Mouse (Mus musculus) MEL (cell line): ENCODE results near the gene Ccdc146. TPM values are rescaled to one million over a fixed set of nuclear protein-coding genes. Genes with fewer than 3 reads are reported as not detected.
A peak's percentile ranks its signal among the peaks of the same experiment; 100 is the strongest.

Experiments
- DNase-seq: peaks from one replicate; pipeline ENCODE4 v3.0.0; 2011; ENCODE audit warnings: low read depth, low spot score
- H3K27ac ChIP-seq: 2 replicates; pipeline ENCODE4 v1.5.1; 2012; ENCODE audit warnings: low read depth, mild to moderate bottlenecking, control low read depth, low read length, moderate library complexity; ENCODE audit not compliant: control insufficient read depth
- H3K27me3 ChIP-seq, 2 experiments: fragments of 150-350 bp in 1 of 2; sonication (generic) in 1 of 2; 2 replicates each; pipeline ENCODE4 v1.6.1; 2012; ENCODE audit warnings: low read length in 2 of 2, mild to moderate bottlenecking in 2 of 2, improper control_type of control experiment in 1 of 2, moderate library complexity in 1 of 2; ENCODE audit not compliant: insufficient read depth in 2 of 2, control insufficient read depth in 1 of 2
- H3K36me3 ChIP-seq, 2 experiments: 2 replicates each; pipeline ENCODE4 v1.6.1; 2012 to 2014; ENCODE audit warnings: low read length in 2 of 2, improper control_type of control experiment in 1 of 2, inconsistent platforms in 1 of 2, mild to moderate bottlenecking in 1 of 2; ENCODE audit not compliant: insufficient read depth in 2 of 2, control insufficient read depth in 1 of 2
- H3K4me1 ChIP-seq, 2 experiments: fragments of 150-350 bp in 1 of 2; sonication (generic) in 1 of 2; 2 replicates each; pipeline ENCODE4 v1.6.1; 2012; ENCODE audit warnings: low read length in 2 of 2, improper control_type of control experiment in 1 of 2, mild to moderate bottlenecking in 1 of 2; ENCODE audit not compliant: insufficient read depth in 2 of 2, control insufficient read depth in 1 of 2
- H3K4me3 ChIP-seq, 2 experiments: fragments of 150-350 bp in 1 of 2; sonication (generic) in 1 of 2; 2 replicates each; pipeline ENCODE4 v1.5.1; 2012; ENCODE audit warnings: low read depth in 2 of 2, low read length in 2 of 2, mild to moderate bottlenecking in 2 of 2, moderate library complexity in 2 of 2, control low read depth in 1 of 2, improper control_type of control experiment in 1 of 2; ENCODE audit not compliant: control insufficient read depth in 1 of 2, insufficient read depth in 1 of 2
- H3K79me2 ChIP-seq: 2 replicates; pipeline ENCODE4 v1.6.1; 2012; ENCODE audit warnings: mild to moderate bottlenecking, low read length, moderate library complexity; ENCODE audit not compliant: control insufficient read depth, poor library complexity, insufficient read depth
- H3K9ac ChIP-seq: 2 replicates; pipeline ENCODE4 v1.6.1; 2012; ENCODE audit warnings: low read depth, mild to moderate bottlenecking, control low read depth, low read length, moderate library complexity; ENCODE audit not compliant: control insufficient read depth, poor library complexity, severe bottlenecking
- H3K9me3 ChIP-seq: fragments of 150-350 bp; sonication (generic); replicated peaks from 2 replicates; pipeline ENCODE4 v1.6.1; 2012; ENCODE audit warnings: mild to moderate bottlenecking, low read length, improper control_type of control experiment, moderate library complexity; ENCODE audit not compliant: insufficient read depth
- BHLHE40 ChIP-seq: IDR thresholded peaks from 2 replicates; pipeline ENCODE4 v1.6.1; 2012; ENCODE audit warnings: low read depth, mild to moderate bottlenecking, inconsistent platforms, low read length, improper control_type of control experiment, borderline replicate concordance
- CHD1 ChIP-seq: IDR thresholded peaks from 2 replicates; pipeline ENCODE4 v1.6.1; 2012; ENCODE audit warnings: low read depth, mild to moderate bottlenecking, inconsistent platforms, low read length, improper control_type of control experiment
- CHD2 ChIP-seq: IDR thresholded peaks from 2 replicates; pipeline ENCODE4 v1.6.1; 2011; ENCODE audit warnings: low read length, improper control_type of control experiment
- CTCF ChIP-seq, 3 experiments: IDR thresholded peaks in 2 of 3; conservative IDR thresholded peaks in 1 of 3; 2 replicates each; pipeline ENCODE4 v1.5.1; 2011 to 2012; ENCODE audit warnings: low read length in 3 of 3, low read depth in 2 of 3, mild to moderate bottlenecking in 2 of 3, improper control_type of control experiment in 1 of 3, inconsistent platforms in 1 of 3, mixed read lengths in 1 of 3, moderate library complexity in 1 of 3; ENCODE audit not compliant: control insufficient read depth in 1 of 3, insufficient read depth in 1 of 3, poor library complexity in 1 of 3, severe bottlenecking in 1 of 3
- E2F4 ChIP-seq: IDR thresholded peaks from 2 replicates; pipeline ENCODE4 v1.6.1; 2011; ENCODE audit warnings: low read depth, low read length, improper control_type of control experiment, borderline replicate concordance
- ELF1 ChIP-seq: IDR thresholded peaks from 2 replicates; pipeline ENCODE4 v1.6.1; 2014; ENCODE audit warnings: low read depth, mild to moderate bottlenecking, inconsistent platforms, low read length, improper control_type of control experiment, moderate library complexity
- ETS1 ChIP-seq: IDR thresholded peaks from 2 replicates; pipeline ENCODE4 v1.6.1; 2012; ENCODE audit warnings: low read depth, mild to moderate bottlenecking, inconsistent platforms, low read length, improper control_type of control experiment, moderate library complexity
- GABPA ChIP-seq: IDR thresholded peaks from 2 replicates; pipeline ENCODE4 v1.6.1; 2012; ENCODE audit warnings: low read depth, mild to moderate bottlenecking, inconsistent platforms, low read length, improper control_type of control experiment, moderate library complexity
- GATA1 ChIP-seq: IDR thresholded peaks from 2 replicates; pipeline ENCODE4 v1.6.1; 2011; ENCODE audit warnings: low read depth, low read length, improper control_type of control experiment
- HCFC1 ChIP-seq: IDR thresholded peaks from 2 replicates; pipeline ENCODE4 v1.6.1; 2012; ENCODE audit warnings: low read depth, mild to moderate bottlenecking, inconsistent platforms, low read length, improper control_type of control experiment, moderate library complexity
- JUND ChIP-seq: IDR thresholded peaks from 2 replicates; pipeline ENCODE4 v1.6.1; 2011; ENCODE audit warnings: low read depth, mild to moderate bottlenecking, improper control_type of control experiment, low read length
- KAT2A ChIP-seq: conservative IDR thresholded peaks from 2 replicates; pipeline ENCODE4 v1.6.1; 2012; ENCODE audit warnings: low read depth, low read length, improper control_type of control experiment, inconsistent platforms
- MAFK ChIP-seq: IDR thresholded peaks from 2 replicates; pipeline ENCODE4 v1.6.1; 2011; ENCODE audit warnings: low read depth, mild to moderate bottlenecking, low read length, improper control_type of control experiment, borderline replicate concordance
- MAX ChIP-seq: IDR thresholded peaks from 2 replicates; pipeline ENCODE4 v1.6.1; 2011; ENCODE audit warnings: low read length, improper control_type of control experiment
- MAZ ChIP-seq: IDR thresholded peaks from 2 replicates; pipeline ENCODE4 v1.6.1; 2012; ENCODE audit warnings: low read depth, mild to moderate bottlenecking, inconsistent platforms, low read length, improper control_type of control experiment
- MXI1 ChIP-seq: IDR thresholded peaks from 2 replicates; pipeline ENCODE4 v1.6.1; 2011; ENCODE audit warnings: mild to moderate bottlenecking, low read depth, low read length, improper control_type of control experiment
- MYB ChIP-seq: IDR thresholded peaks from 2 replicates; pipeline ENCODE4 v1.6.1; 2011; ENCODE audit warnings: mild to moderate bottlenecking, low read depth, low read length, improper control_type of control experiment
- MYC ChIP-seq: IDR thresholded peaks from 2 replicates; pipeline ENCODE4 v1.6.1; 2011; ENCODE audit warnings: low read depth, mild to moderate bottlenecking, low read length, improper control_type of control experiment, moderate library complexity
- NELFE ChIP-seq: IDR thresholded peaks from 2 replicates; pipeline ENCODE4 v1.6.1; 2011; ENCODE audit warnings: low read depth, low read length, improper control_type of control experiment
- NRF1 ChIP-seq: IDR thresholded peaks from 2 replicates; pipeline ENCODE4 v1.6.1; 2014; ENCODE audit warnings: low read depth, mild to moderate bottlenecking, inconsistent platforms, low read length, improper control_type of control experiment, moderate library complexity; ENCODE audit not compliant: poor library complexity, insufficient read depth, severe bottlenecking
- POLR2A ChIP-seq, 2 experiments: IDR thresholded peaks; 2 replicates each; pipeline ENCODE4 v1.6.1; 2011 to 2012; ENCODE audit warnings: low read length in 2 of 2, mild to moderate bottlenecking in 2 of 2, control low read depth in 1 of 2, improper control_type of control experiment in 1 of 2, low read depth in 1 of 2, moderate library complexity in 1 of 2; ENCODE audit not compliant: control insufficient read depth in 1 of 2, insufficient read depth in 1 of 2, poor library complexity in 1 of 2
- POLR2AphosphoS2 ChIP-seq: IDR thresholded peaks from 2 replicates; pipeline ENCODE4 v1.6.1; 2011; ENCODE audit warnings: low read length, improper control_type of control experiment
- RAD21 ChIP-seq: IDR thresholded peaks from 2 replicates; pipeline ENCODE4 v1.6.1; 2011; ENCODE audit warnings: mild to moderate bottlenecking, low read depth, low read length, improper control_type of control experiment
- RCOR1 ChIP-seq: IDR thresholded peaks from 2 replicates; pipeline ENCODE4 v1.6.1; 2012; ENCODE audit warnings: low read depth, mild to moderate bottlenecking, inconsistent platforms, low read length, improper control_type of control experiment
- SIN3A ChIP-seq: IDR thresholded peaks from 2 replicates; pipeline ENCODE4 v1.6.1; 2012; ENCODE audit warnings: low read length, improper control_type of control experiment, inconsistent platforms
- SMC3 ChIP-seq: IDR thresholded peaks from 2 replicates; pipeline ENCODE4 v1.6.1; 2011; ENCODE audit warnings: low read depth, low read length, improper control_type of control experiment
- TBP ChIP-seq: IDR thresholded peaks from 2 replicates; pipeline ENCODE4 v1.8.0; 2011; ENCODE audit warnings: low read depth, low read length, improper control_type of control experiment
- TCF12 ChIP-seq: IDR thresholded peaks from 2 replicates; pipeline ENCODE4 v1.6.1; 2014; ENCODE audit warnings: low read depth, mild to moderate bottlenecking, inconsistent platforms, low read length, improper control_type of control experiment, moderate library complexity
- UBTF ChIP-seq: IDR thresholded peaks from 2 replicates; pipeline ENCODE4 v1.6.1; 2012; ENCODE audit warnings: low read depth, mild to moderate bottlenecking, inconsistent platforms, low read length, improper control_type of control experiment, moderate library complexity, borderline replicate concordance; ENCODE audit not compliant: insufficient read depth
- USF1 ChIP-seq: IDR thresholded peaks from 2 replicates; pipeline ENCODE4 v1.6.1; 2014; ENCODE audit warnings: low read depth, mild to moderate bottlenecking, inconsistent platforms, low read length, improper control_type of control experiment, moderate library complexity
- USF2 ChIP-seq, 2 experiments: IDR thresholded peaks; 2 replicates each; pipeline ENCODE4 v1.6.1; 2011 to 2012; ENCODE audit warnings: improper control_type of control experiment in 2 of 2, low read length in 2 of 2, borderline replicate concordance in 1 of 2, inconsistent platforms in 1 of 2, low read depth in 1 of 2, mild to moderate bottlenecking in 1 of 2; ENCODE audit not compliant: insufficient read depth in 1 of 2
- ZC3H11A ChIP-seq: IDR thresholded peaks from 2 replicates; pipeline ENCODE4 v1.6.1; 2012; ENCODE audit warnings: low read depth, mild to moderate bottlenecking, inconsistent platforms, low read length, improper control_type of control experiment
- ZKSCAN1 ChIP-seq: IDR thresholded peaks from 2 replicates; pipeline ENCODE4 v1.6.1; 2012; ENCODE audit warnings: low read depth, mild to moderate bottlenecking, inconsistent platforms, low read length, improper control_type of control experiment, moderate library complexity
- ZMIZ1 ChIP-seq: IDR thresholded peaks from 2 replicates; pipeline ENCODE4 v1.6.1; 2012; ENCODE audit warnings: low read depth, mild to moderate bottlenecking, inconsistent platforms, low read length, improper control_type of control experiment, moderate library complexity
- ZNF384 ChIP-seq: IDR thresholded peaks from 2 replicates; pipeline ENCODE4 v1.6.1; 2012; ENCODE audit warnings: low read depth, mild to moderate bottlenecking, inconsistent platforms, low read length, improper control_type of control experiment
- polyA plus RNA-seq, 2 experiments: library from polyadenylated mRNA; stranded (reverse) in 1 of 2; unstranded in 1 of 2; fragments of >175 nt in 1 of 2; fragments of >200 nt in 1 of 2; gene quantifications; 2 replicates each; pipeline versions ENCODE4 v1.2.1 to v1.2.4; 2012; ENCODE audit warnings: low replicate concordance in 2 of 2, low read depth in 1 of 2; ENCODE audit not compliant: insufficient read length in 2 of 2, insufficient read depth in 1 of 2, missing spikeins in 1 of 2
- total RNA-seq: library from RNA; depleted of rRNA; stranded (reverse); fragments of 300-350 nt; gene quantifications from 2 replicates; pipeline ENCODE4 v1.2.3, GENCODE M21; 2012

Gene Ccdc146
- total and polyA plus RNA-seq, 3 experiments = 0.35 to 0.45 TPM; not detected in 1

GRCm38 (mm10) chr5:21386432-21386831 is 38.0 kb downstream of the Ccdc146 start (continued):
- TF ChIP-seq ELF1 (no peak), HCFC1 (no peak; the same call in 1 of the 2 replicates)
- TF ChIP-seq, all 39 proteins: peak for 13

- Histone ChIP-seq H3K79me2 (no peaks in the 10 kb centered on the region; the same call in 1 of the 2 replicates), H3K27ac (peak overlapping the region; percentile 88), H3K9ac (peak overlapping the region; percentile 55), H3K4me3 (peak overlapping the region; percentile 8 to 13; a peak in 3 of 4 replicates), H3K4me1 (peaks cover 22 to 34% of the 10 kb centered on the region in 2 experiments), H3K27me3 (no peaks in the 10 kb centered on the region), H3K36me3 (peaks cover 0 to 45% of the 10 kb centered on the region in 2 experiments; a peak in 2 of 4 replicates), H3K9me3 (no peaks in the 10 kb centered on the region)
- DNase-seq = peak; percentile 89
- TF ChIP-seq MYB = no peak
- no peak for TF ChIP-seq ELF1
- TF ChIP-seq SIN3A = peak; percentile 68
- no peak for TF ChIP-seq CHD2
- no peak for TF ChIP-seq MAZ
- no peak for TF ChIP-seq ZC3H11A
- TF ChIP-seq USF2 (IDR thresholded peaks at IDR 0.05; ENCODE audit: borderline replicate concordance in 1 of 2, insufficient read depth in 1 of 2, low read depth in 1 of 2, low read length in 2 of 2) = no peak
- peak; percentile 29; the same call in 1 of the 2 replicates for TF ChIP-seq NELFE
- TF ChIP-seq GATA1 = peak; percentile 94
- TF ChIP-seq MAX = peak; percentile 99
- peak; percentile 67; the same call in 1 of the 2 replicates for TF ChIP-seq TBP
- no peak for TF ChIP-seq UBTF
- TF ChIP-seq E2F4 = peak; percentile 56; the same call in 1 of the 2 replicates
- TF ChIP-seq RAD21 = no peak
- no peak for TF ChIP-seq POLR2AphosphoS2
- TF ChIP-seq ETS1 = peak; percentile 96
- TF ChIP-seq SMC3 = no peak
- peak; percentile 98 for TF ChIP-seq MYC
- no peak for TF ChIP-seq KAT2A
- TF ChIP-seq ZMIZ1 = no peak
- TF ChIP-seq JUND = peak; percentile 83; the same call in 1 of the 2 replicates
- TF ChIP-seq ZNF384 = 0 out of 2 replicates have a peak, but pooled peaks have one; percentile 18
- peak; percentile 48; the same call in 1 of the 2 replicates for TF ChIP-seq BHLHE40
- peak; percentile 53; the same call in 1 of the 2 replicates for TF ChIP-seq HCFC1
- peak; percentile 65 for TF ChIP-seq RCOR1
- TF ChIP-seq TCF12 = peak; percentile 85
- no peak for TF ChIP-seq MAFK
- TF ChIP-seq GABPA = no peak
- TF ChIP-seq MXI1 = peak; percentile 78
- TF ChIP-seq USF1 = 0 out of 2 replicates have a peak, but pooled peaks have one; percentile 20
- no peak for TF ChIP-seq CHD1
- TF ChIP-seq ZKSCAN1 = no peak
- TF ChIP-seq NRF1 = no peak
- no peak for TF ChIP-seq POLR2A (IDR thresholded peaks at IDR 0.05; ENCODE audit: control insufficient read depth in 1 of 2, insufficient read depth in 1 of 2, low read depth in 1 of 2, low read length in 2 of 2, poor library complexity in 1 of 2)
- TF ChIP-seq CTCF (IDR thresholded peaks at IDR 0.05 in 2 of 3, conservative IDR thresholded peaks at IDR 0.05 in 1 of 3; ENCODE audit: control insufficient read depth in 1 of 3, insufficient read depth in 1 of 3, low read depth in 2 of 3, low read length in 3 of 3, poor library complexity in 1 of 3, severe bottlenecking in 1 of 3) = no peak
These were observed 39.5 kb downstream of the Ccdc146 start for GRCm38 (mm10) chr5:21384976-21385375.
